Mouse (Mus musculus) lung, postnatal 0 days (tissue): ENCODE measurements around the gene Slc7a6.
A peak's percentile ranks its signal among the peaks of the same experiment; 100 is the strongest.

ENCODE experiments used
- CTCF ChIP-seq: IDR thresholded peaks from 2 replicates; pipeline ENCODE4 v1.5.1; 2016; ENCODE audit warnings: antibody characterized with exemption, mild to moderate bottlenecking
- EP300 ChIP-seq: IDR thresholded peaks from 2 replicates; pipeline ENCODE4 v1.6.1; 2016; ENCODE audit warnings: antibody characterized with exemption, mild to moderate bottlenecking, control low read depth

GRCm38 (mm10) chr8:106127054-106127453 lies 41.6 kb upstream of the Slc7a6 start:
- TF ChIP-seq EP300 (peak; percentile 92), CTCF (peak; percentile 54)
